Mouse (Mus musculus): Measurements from ENCODE around the gene Zfp638.
A peak's percentile ranks its signal among the peaks of the same experiment; 100 is the strongest.

- TF ChIP-seq CTCF (conservative IDR thresholded peaks at IDR 0.05; ENCODE audit: low read length) (peak; percentile 57), POU5F1 (IDR thresholded peaks at IDR 0.05; ENCODE audit: borderline replicate concordance, low read length) (no peak)
Measured at GRCm38 (mm10) chr6:83879815-83880214, 12.9 kb downstream of the Zfp638 start.

All from E14TG2a.4 (cell line).